Mouse (Mus musculus): ENCODE data around the gene Khdc3.

GRCm38 (mm10) chr9:73118012-73118411, 16.4 kb downstream of the Khdc3 start:
- TF ChIP-seq CTCF (IDR thresholded peaks at IDR 0.05; ENCODE audit: low read depth, low read length) (no peak), POLR2A (IDR thresholded peaks at IDR 0.05; ENCODE audit: insufficient read depth, low read length) (no peak)
